Mouse (Mus musculus) limb, embryonic 14.5 days (tissue): ENCODE measurements at regions not wholly inside any gene's neighbourhood (a gene's known extent, or its start where the extent isn't known, plus 50 kb on each side); places are given as distances from the start of the nearest gene placed in this dataset.

Experiments used
- ATAC-seq: fragments of 200-750 bp; cut with Nextera tagmentation; 2 replicates; pipeline ENCODE4 v1.8.0; 2017; ENCODE audit warnings: low read depth, moderate number of reproducible peaks, moderate TSS enrichment; ENCODE audit not compliant: low FRiP score
- DNase-seq: peaks from one replicate; pipeline ENCODE4 v3.0.0-alpha.2; 2015; ENCODE audit warnings: low spot score
- H3K27ac ChIP-seq: fragments of 300-500 bp; sonication (generic); replicated peaks from 2 replicates; pipeline ENCODE4 v1.5.1; 2014; ENCODE audit warnings: low read depth, mild to moderate bottlenecking, low read length, moderate library complexity, mixed read lengths
- H3K27me3 ChIP-seq: fragments of 300-500 bp; sonication (generic); 2 replicates; pipeline ENCODE4 v1.6.1; 2014; ENCODE audit warnings: low read length, mixed read lengths; ENCODE audit not compliant: control insufficient read depth, insufficient read depth
- H3K36me3 ChIP-seq: fragments of 300-500 bp; sonication (generic); 2 replicates; pipeline ENCODE4 v1.6.1; 2014; ENCODE audit warnings: mild to moderate bottlenecking, low read length, moderate library complexity, mixed read lengths; ENCODE audit not compliant: control insufficient read depth, insufficient read depth
- H3K4me1 ChIP-seq: fragments of 300-500 bp; sonication (generic); 2 replicates; pipeline ENCODE4 v1.6.1; 2014; ENCODE audit warnings: antibody characterized with exemption, low read length, mixed read lengths; ENCODE audit not compliant: control insufficient read depth, insufficient read depth
- H3K4me2 ChIP-seq: fragments of 300-500 bp; sonication (generic); replicated peaks from 2 replicates; pipeline ENCODE4 v1.6.1; 2014; ENCODE audit warnings: low read depth, mild to moderate bottlenecking, low read length, moderate library complexity; ENCODE audit not compliant: severe bottlenecking
- H3K4me3 ChIP-seq: fragments of 300-500 bp; sonication (generic); replicated peaks from 2 replicates; pipeline ENCODE4 v1.5.1; 2014; ENCODE audit warnings: low read length
- H3K9ac ChIP-seq: fragments of 300-500 bp; sonication (generic); 2 replicates; pipeline ENCODE4 v1.6.1; 2014; ENCODE audit warnings: mild to moderate bottlenecking, low read depth, low read length, moderate library complexity; ENCODE audit not compliant: severe bottlenecking
- H3K9me3 ChIP-seq: fragments of 300-500 bp; sonication (generic); 2 replicates; pipeline ENCODE4 v1.6.1; 2016; ENCODE audit warnings: low read length; ENCODE audit not compliant: control insufficient read depth
- POLR2A ChIP-seq: fragments of 200-500 bp; IDR thresholded peaks from 2 replicates; pipeline ENCODE4 v1.8.0; 2012; ENCODE audit warnings: inconsistent platforms, mild to moderate bottlenecking, moderate library complexity, borderline replicate concordance; ENCODE audit not compliant: insufficient read depth, insufficient read length; ENCODE audit errors: extremely low read depth
- WGBS: fragments of 180-500 bp; shearing (Covaris S2); extraction: QIAGEN DNeasy Blood & Tissue Kit; methylation state at CpG from one replicate; pipeline ENCODE4 v1.1.7; 2014; 5-methylcytosine and 5-hydroxymethylcytosine counted together

DNA sequence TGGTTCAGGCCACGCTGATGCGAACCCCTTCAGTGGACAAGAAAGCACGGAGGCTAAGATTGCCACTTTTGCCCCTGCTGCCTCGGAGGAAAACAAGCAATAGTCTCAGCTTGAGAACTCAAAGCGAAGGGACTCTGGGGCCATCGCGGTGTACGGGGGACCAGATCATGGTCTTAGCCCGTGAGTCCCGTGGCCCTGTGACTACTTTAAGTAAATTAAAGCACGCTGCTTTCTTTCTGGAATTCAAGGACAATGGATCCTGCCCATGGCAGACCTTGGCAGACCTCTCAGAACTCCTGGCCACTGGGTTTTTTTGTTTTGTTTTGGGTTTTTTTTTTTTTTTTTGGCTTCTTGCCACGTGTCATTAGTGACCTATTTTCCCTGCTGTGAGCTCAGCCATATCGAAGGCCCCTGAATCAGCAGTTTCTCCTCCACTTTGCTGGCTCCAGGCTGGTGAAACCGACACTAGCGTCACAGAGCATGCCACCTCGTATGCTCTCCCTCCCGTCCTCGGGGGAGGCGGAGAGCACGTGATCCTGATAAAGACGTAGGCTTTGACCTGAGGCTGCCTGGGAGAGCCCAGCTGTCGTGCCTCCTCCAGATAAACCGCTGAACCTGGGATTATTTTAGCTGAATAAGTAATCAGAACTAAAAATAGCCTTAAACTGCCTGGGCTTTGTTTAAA is 174.6 kb downstream of the Cand1 start:
- WGBS, result 45% methylated on average over 23 of the region's 23 CpGs
- TF ChIP-seq POLR2A, result no peak
- Histone ChIP-seq H3K4me3 (no peak overlapping the region), H3K36me3 (no peaks in the 10 kb centered on the region), H3K27ac (no peak overlapping the region), H3K4me2 (0 out of 2 replicates have a peak overlapping the region, but pooled peaks have one; percentile 11), H3K9me3 (no peaks in the 10 kb centered on the region), H3K9ac (no peak overlapping the region), H3K27me3 (no peaks in the 10 kb centered on the region), H3K4me1 (0 out of 2 replicates have a peak, but pooled peaks cover 5% of the 10 kb centered on the region)
- DNase-seq (peak; percentile 27), ATAC-seq (peak; percentile 74; the same call in 1 of the 2 replicates)

DNA sequence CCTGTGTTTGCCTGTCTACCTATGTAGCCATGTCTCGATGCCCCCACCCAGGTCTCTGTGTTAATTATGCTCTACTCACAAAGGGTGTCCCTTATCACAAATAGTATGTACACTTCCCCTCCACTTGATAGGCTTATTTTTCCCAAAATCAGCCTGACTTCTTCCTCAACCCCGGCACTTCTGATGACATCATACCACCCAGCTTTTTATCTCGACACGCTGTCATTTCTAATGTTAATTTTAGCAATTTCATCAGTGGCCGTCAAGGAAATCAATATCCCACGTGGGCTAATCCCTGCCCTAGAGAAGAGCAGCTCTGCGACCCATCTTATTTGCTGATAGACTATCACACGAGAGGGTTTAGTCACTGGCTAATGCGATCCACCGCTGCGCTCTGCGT is 175.6 kb downstream of the Cand1 start:
- ATAC-seq, result no peak
- Histone ChIP-seq H3K4me1 (0 out of 2 replicates have a peak, but pooled peaks cover 5% of the 10 kb centered on the region), H3K27me3 (no peaks in the 10 kb centered on the region), H3K9me3 (no peaks in the 10 kb centered on the region), H3K36me3 (no peaks in the 10 kb centered on the region), H3K4me3 (no peak overlapping the region), H3K27ac (no peak overlapping the region), H3K4me2 (no peak overlapping the region), H3K9ac (no peak overlapping the region)
- no peak for TF ChIP-seq POLR2A
- no peak for DNase-seq
- WGBS, result 90% methylated on average over 12 of the region's 12 CpGs

DNA sequence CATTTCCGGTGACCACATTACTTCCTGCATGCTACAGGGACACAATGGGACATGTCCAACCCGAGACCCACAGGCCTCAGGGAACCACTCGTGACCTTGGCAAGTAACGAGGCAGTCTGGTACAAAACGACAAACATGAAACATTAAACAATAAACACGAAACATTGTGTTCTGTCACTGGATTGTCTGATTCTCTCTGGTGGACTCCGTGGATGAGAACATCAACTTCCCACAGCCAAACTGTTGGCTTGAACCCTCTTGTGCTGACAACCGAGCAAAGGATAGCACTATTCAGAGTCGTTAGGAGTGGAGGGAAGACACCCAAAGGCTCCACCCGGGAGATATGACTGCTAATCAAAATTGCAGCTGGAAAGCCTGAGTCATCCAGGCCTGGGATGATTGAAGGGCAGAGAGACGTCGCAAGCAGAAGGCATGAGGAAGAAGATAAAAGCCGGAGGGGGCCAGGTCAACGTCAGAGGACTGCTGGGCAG is 176.6 kb downstream of the Cand1 start:
- Histone ChIP-seq H3K27ac (no peak overlapping the region), H3K9me3 (no peaks in the 10 kb centered on the region), H3K9ac (no peak overlapping the region), H3K4me1 (0 out of 2 replicates have a peak, but pooled peaks cover 5% of the 10 kb centered on the region), H3K4me2 (no peak overlapping the region), H3K4me3 (no peak overlapping the region), H3K27me3 (no peaks in the 10 kb centered on the region), H3K36me3 (no peaks in the 10 kb centered on the region)
- no peak for TF ChIP-seq POLR2A
- WGBS, result 82% methylated on average over 14 of the region's 14 CpGs
- ATAC-seq (no peak), DNase-seq (no peak)

DNA sequence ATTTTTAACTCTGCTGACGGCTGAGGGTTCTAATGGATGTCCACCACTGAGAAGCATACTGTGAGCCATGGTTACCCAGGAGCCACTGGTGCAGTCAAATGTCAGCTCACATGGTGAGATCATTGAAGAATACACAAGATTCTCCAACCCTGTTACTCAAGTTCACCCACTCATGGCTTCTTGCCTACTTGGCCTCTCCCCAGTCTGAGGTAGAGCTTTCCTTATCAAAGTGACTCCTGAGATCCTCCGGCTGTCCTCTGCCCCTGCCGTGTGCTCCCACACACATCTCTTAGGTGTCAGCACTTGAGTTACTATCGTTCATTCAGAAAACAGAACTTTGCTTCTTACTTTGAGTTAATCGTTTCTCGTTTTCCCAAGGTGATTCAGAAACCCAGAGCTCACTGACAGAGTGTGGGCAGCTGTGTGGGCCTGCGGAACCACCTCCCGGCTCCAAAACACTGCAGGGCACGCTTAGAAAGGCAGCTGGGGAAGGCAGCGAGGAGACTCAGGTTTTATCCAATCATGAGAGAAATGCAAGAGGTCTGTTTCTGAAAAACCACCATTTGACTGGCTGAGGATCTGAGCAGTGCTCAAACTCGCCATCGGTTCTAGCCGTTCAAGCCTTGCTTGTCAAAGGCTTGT is 177.8 kb downstream of the Cand1 start:
- ATAC-seq, result no peak
- 79% methylated on average over 13 of the region's 13 CpGs for WGBS
- no peak for TF ChIP-seq POLR2A
- Histone ChIP-seq H3K36me3 (no peaks in the 10 kb centered on the region), H3K27ac (no peak overlapping the region), H3K9ac (no peak overlapping the region), H3K4me1 (0 out of 2 replicates have a peak, but pooled peaks cover 5% of the 10 kb centered on the region), H3K9me3 (no peaks in the 10 kb centered on the region), H3K4me3 (no peak overlapping the region), H3K4me2 (no peak overlapping the region), H3K27me3 (no peaks in the 10 kb centered on the region)
- DNase-seq, result no peak

- WGBS, result 77% methylated on average over 8 of the region's 8 CpGs
Measured at GRCm38 (mm10) chr10:119061349-119061850, 178.5 kb downstream of the Cand1 start.

More at GRCm38 (mm10) chr10:119061349-119061850, 178.5 kb downstream of the Cand1 start:
- no peak overlapping the region for H3K4me3 ChIP-seq
- no peak for DNase-seq
- no peak overlapping the region for H3K4me2 ChIP-seq
- no peak overlapping the region for H3K9ac ChIP-seq
- no peaks in the 10 kb centered on the region for H3K27me3 ChIP-seq
- no peak overlapping the region for H3K27ac ChIP-seq
- no peaks in the 10 kb centered on the region for H3K36me3 ChIP-seq
- no peak for TF ChIP-seq POLR2A
- H3K4me1 ChIP-seq, result peaks cover 7% of the 10 kb centered on the region
- ATAC-seq, result no peak
- no peaks in the 10 kb centered on the region for H3K9me3 ChIP-seq
